Mouse (Mus musculus): Measurements from ENCODE around the gene Olfr1046. TPM values are rescaled to one million over a fixed set of nuclear protein-coding genes. Genes with fewer than 3 reads are reported as not detected.
"Not testable (repeated sequence)": the region's sequence is repeated elsewhere in the genome, so short reads cannot be mapped to it uniquely, and the experiment has no call there.

Olfr1046 gene
- polyA plus RNA-seq (2017; shearing (Covaris generic)): not detected

DNA sequence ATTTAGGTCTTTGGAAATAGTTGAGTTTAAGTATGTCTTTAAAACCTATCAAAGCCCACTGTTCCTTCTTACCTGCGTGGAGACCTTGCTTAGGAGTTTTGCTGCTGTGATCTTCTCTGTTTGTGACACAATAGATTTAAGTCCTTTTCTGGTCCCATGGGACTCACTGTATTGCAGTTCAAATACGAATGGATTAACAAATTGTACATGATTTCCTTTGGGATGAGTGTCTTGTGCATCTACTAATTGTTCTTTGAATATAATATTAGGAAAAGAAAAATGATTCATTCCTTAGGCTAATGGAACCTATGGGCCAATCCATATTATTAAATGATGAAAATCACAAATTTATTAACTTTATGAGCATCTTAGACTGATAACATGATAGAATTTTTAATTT is at the start of gene Olfr1046:
Olfr1046 (minus strand) TSS at position 101 of the 400 bp plus-strand sequence.
- no peak for ATAC-seq

DNA sequence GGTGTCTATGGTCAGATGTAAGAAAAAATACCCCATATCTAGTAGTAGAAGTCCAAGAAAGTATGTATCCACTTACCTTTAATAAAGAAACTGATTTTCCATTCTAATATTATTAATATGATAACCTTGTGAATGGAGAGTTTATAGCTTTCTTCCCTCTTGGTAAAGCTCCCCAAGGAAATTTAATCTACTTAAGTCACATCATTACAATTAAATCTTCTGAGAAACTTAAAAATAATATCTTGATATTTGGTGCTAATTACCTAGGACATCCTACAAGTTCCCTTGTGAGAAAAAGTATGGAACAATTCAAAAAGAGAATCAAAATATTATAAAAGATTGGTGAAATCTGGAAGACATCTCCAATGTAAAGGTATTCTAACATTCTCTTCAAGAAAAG is 39.1 kb upstream of the Olfr1046 start, which contains the start of gene Olfr1049:
Olfr1049 (minus strand) TSS at position 101 of the 400 bp plus-strand sequence.
- not testable (repeated sequence) for ATAC-seq

GRCm38 (mm10) chr2:86240189-86240588 is 21.1 kb upstream of the Olfr1046 start, which contains the start of gene Olfr1048:
Gene Olfr1048, minus strand, starts transcription at chr2:86240289.
- ATAC-seq: no peak

DNA sequence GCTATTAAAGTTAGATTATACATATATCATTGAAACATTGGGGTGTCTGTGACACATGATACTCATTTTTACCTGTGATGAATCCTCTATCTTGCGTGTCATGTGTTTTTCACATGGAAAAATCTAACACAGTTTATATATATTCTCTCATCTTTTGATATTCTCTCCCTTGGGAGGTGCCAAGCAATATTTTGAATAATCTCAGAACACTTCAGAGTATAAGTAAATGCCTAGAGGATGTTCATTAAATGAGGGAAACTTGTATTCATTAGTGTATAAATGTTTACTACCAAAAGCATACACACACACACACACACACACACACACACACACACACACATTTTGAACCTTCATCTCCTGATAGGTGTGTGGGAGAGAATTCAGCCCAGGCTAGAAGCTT is 12.2 kb upstream of the Olfr1046 start, which contains the start of gene Olfr1047:
Olfr1047 (minus strand) TSS at position 101 of the 400 bp plus-strand sequence.
- ATAC-seq: no peak

- ATAC-seq: no peak
Observed at GRCm38 (mm10) chr2:86202909-86203308, 16.2 kb downstream of the Olfr1046 start, which contains the start of gene Olfr1045. Gene Olfr1045, minus strand, starts transcription at chr2:86203009.

DNA sequence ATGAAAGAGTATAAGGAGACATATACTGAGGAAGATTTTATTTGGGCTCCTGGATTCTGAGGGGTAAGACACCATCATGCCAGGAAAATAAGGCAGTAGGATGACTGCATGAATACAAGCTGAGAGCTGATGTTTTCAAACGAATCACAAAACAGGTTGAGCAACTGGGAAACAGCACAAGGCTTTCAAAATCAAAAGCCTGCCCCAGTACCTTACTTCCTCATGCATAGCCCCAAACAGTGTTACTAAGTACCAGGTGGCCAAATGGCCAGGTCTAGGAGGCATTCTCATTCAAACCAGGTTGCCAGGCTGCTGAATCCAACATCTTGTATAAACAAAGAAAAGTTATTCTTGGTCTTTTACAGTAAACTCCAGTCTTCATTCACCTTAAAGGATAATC is 23.3 kb downstream of the Olfr1046 start:
- no peak for ATAC-seq

DNA sequence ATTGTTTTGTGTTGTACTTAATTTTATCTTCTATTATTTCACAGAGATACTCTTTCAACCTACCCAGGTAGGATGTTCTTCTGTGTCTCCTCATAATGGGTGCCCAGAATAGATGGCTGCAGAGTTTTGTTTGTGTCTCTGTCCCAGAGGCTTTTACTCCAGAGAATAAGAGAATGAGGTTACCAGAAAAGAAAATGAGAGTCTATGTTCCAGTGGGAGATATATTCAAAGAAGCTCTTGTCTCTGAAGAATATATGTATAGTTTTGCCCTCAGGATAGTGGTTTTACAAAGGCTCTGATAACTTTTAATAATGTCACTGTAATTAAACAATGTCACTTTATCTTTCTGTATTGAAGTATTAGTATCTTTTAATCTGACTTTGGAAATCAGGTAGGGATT is 33.5 kb downstream of the Olfr1046 start, which contains the start of gene Olfr52:
Olfr52 (minus strand) TSS at position 101 of the 400 bp plus-strand sequence.
- ATAC-seq: no peak

DNA sequence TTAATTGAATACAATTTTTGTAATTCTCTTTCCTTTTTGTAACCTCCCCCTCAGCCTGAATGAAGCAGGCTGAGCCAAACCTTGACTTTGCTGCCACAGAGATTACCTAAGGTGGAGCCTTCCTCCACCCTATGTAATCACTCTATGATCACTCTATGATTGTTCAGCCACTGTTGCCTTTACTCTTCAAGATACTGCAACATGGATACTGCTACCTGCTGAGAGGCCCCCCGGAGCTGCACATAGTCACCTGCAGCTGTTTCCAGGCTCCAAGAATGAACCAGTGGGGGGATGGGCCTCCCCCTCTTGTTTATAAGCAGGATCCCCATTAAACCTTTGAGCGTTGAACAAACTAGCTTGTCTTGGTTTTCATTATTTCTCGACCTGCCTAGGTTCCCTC is 39.2 kb downstream of the Olfr1046 start:
- no peak for ATAC-seq

DNA sequence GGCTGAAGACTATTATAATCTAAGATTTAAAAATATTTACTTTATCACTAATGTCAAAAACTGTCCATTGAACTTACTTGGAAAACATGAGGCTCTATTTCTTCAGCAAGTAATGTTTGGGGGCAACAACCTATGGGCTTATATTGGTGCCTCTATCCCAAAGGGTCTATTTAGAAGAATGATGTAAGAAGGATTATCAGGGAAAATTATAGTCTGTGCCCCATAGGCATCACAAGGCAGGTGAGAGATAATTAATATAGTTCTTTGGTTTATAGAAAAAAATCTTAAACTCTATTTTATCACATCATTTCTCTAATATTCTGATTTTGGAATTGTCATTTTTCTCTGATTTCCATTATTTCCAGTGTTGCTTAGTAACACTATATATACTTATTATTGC is 41.4 kb downstream of the Olfr1046 start, which contains the start of gene Olfr1044:
Olfr1044 (minus strand) TSS at position 101 of the 400 bp plus-strand sequence.
- ATAC-seq: no peak

DNA sequence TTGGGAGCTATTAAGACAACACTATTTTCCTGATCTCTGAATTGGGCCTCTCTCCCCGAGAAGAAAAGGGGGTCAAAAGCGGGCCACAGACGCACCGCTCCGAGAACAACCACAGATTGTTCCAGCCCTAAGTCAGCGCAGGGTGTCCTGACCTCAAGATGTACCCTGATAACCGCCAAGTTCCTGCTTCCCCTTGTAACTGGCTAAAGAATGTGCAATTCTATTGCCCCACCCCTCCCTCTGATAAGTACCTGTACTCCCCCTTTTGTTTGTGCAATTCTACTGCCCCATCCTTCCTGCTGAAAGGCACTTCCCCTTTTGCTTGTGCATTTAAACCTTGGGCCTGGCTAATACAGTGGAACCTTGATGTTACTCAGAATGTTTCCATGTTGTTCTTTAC is 43.7 kb downstream of the Olfr1046 start:
- ATAC-seq: not testable (repeated sequence)

GRCm38 (mm10) chr2:86167422-86167821 is 51.7 kb downstream of the Olfr1046 start, which contains the start of gene Olfr1043:
Gene Olfr1043, minus strand, starts transcription at chr2:86167522.
- ATAC-seq: no peak

Other genes starting within 250 kb of the Olfr1046 start
- not detected for gene Olfr1029, start 245.4 kb downstream of the Olfr1046 start, polyA plus RNA-seq (2017; shearing (Covaris generic))
- gene Olfr1030, start 240.0 kb downstream of the Olfr1046 start, polyA plus RNA-seq (2017; shearing (Covaris generic)): not detected
- gene Olfr1031, start 229.0 kb downstream of the Olfr1046 start, polyA plus RNA-seq (2017; shearing (Covaris generic)): not detected
- gene Olfr1032, start 213.8 kb downstream of the Olfr1046 start, polyA plus RNA-seq (2017; shearing (Covaris generic)): not detected
- 1 to 10 TPM in 1 of 2 experiments, not detected in 1; 1.2 TPM for gene Olfr1033, start 198.7 kb downstream of the Olfr1046 start, polyA plus RNA-seq (2017; shearing (Covaris generic))
- gene Olfr1034, start 173.5 kb downstream of the Olfr1046 start, polyA plus RNA-seq (2017; shearing (Covaris generic)): not detected
- gene Olfr1036, start 145.3 kb downstream of the Olfr1046 start, polyA plus RNA-seq (2017; shearing (Covaris generic)): not detected
- not detected for gene Olfr1037, start 131.9 kb downstream of the Olfr1046 start, polyA plus RNA-seq (2017; shearing (Covaris generic))
- not detected for gene Olfr1039, start 83.4 kb downstream of the Olfr1046 start, polyA plus RNA-seq (2017; shearing (Covaris generic))
- not detected for gene Olfr1040, start 72.6 kb downstream of the Olfr1046 start, polyA plus RNA-seq (2017; shearing (Covaris generic))
- gene Olfr1042, start 57.5 kb downstream of the Olfr1046 start, polyA plus RNA-seq (2017; shearing (Covaris generic)): not detected
- gene Olfr1043, start 51.8 kb downstream of the Olfr1046 start, polyA plus RNA-seq (2017; shearing (Covaris generic)): not detected
- gene Olfr1044, start 41.5 kb downstream of the Olfr1046 start, polyA plus RNA-seq (2017; shearing (Covaris generic)): not detected
- not detected for gene Olfr52, start 33.6 kb downstream of the Olfr1046 start, polyA plus RNA-seq (2017; shearing (Covaris generic))
- under 1 TPM in 1 of 2 experiments, not detected in 1; 0.44 TPM for gene Olfr1045, start 16.3 kb downstream of the Olfr1046 start, polyA plus RNA-seq (2017; shearing (Covaris generic))
- gene Olfr1047, start 12.1 kb upstream of the Olfr1046 start, polyA plus RNA-seq (2017; shearing (Covaris generic)): not detected
- gene Olfr1048, start 21.0 kb upstream of the Olfr1046 start, polyA plus RNA-seq (2017; shearing (Covaris generic)): not detected
- not detected for gene Olfr1049, start 39.0 kb upstream of the Olfr1046 start, polyA plus RNA-seq (2017; shearing (Covaris generic))
- gene Olfr1051, start 59.8 kb upstream of the Olfr1046 start, polyA plus RNA-seq (2017; shearing (Covaris generic)): not detected
- gene Olfr1052, start 73.1 kb upstream of the Olfr1046 start, polyA plus RNA-seq (2017; shearing (Covaris generic)): under 1 TPM in 1 of 2 experiments, not detected in 1; 0.21 TPM
- not detected for gene Olfr1053, start 96.0 kb upstream of the Olfr1046 start, polyA plus RNA-seq (2017; shearing (Covaris generic))
- not detected for gene Olfr1054, start 116.1 kb upstream of the Olfr1046 start, polyA plus RNA-seq (2017; shearing (Covaris generic))
- gene Olfr1055, start 131.0 kb upstream of the Olfr1046 start, polyA plus RNA-seq (2017; shearing (Covaris generic)): not detected
- gene Olfr1056, start 143.2 kb upstream of the Olfr1046 start, polyA plus RNA-seq (2017; shearing (Covaris generic)): not detected
- not detected for gene Olfr1057, start 159.1 kb upstream of the Olfr1046 start, polyA plus RNA-seq (2017; shearing (Covaris generic))
- gene Olfr1058, start 169.2 kb upstream of the Olfr1046 start, polyA plus RNA-seq (2017; shearing (Covaris generic)): not detected
- not detected for gene Olfr1061, start 194.7 kb upstream of the Olfr1046 start, polyA plus RNA-seq (2017; shearing (Covaris generic))
- not detected for gene Olfr1062, start 207.4 kb upstream of the Olfr1046 start, polyA plus RNA-seq (2017; shearing (Covaris generic))
- gene Olfr1065, start 231.3 kb upstream of the Olfr1046 start, polyA plus RNA-seq (2017; shearing (Covaris generic)): not detected
- gene Olfr1066, start 237.0 kb upstream of the Olfr1046 start, polyA plus RNA-seq (2017; shearing (Covaris generic)): not detected

All from activated CD4-positive, CD25-positive, alpha-beta regulatory T cell, adult 4 months (primary cell).